Mouse (Mus musculus) hindbrain, postnatal 0 days (tissue): ENCODE data around the gene Rbpjl. TPM values are rescaled to one million over a fixed set of nuclear protein-coding genes. Genes with fewer than 3 reads are reported as not detected.

Source experiments
- ATAC-seq: fragments of 200-750 bp; cut with Nextera tagmentation; 2 replicates; pipeline ENCODE4 v1.8.0; 2017; ENCODE audit warnings: mild to moderate bottlenecking, moderate TSS enrichment, moderate library complexity
- DNase-seq: peaks from one replicate; pipeline ENCODE4 v3.0.0-alpha.2; 2015; ENCODE audit warnings: low spot score
- H3K27ac ChIP-seq: fragments of 300-500 bp; sonication (generic); 2 replicates; pipeline ENCODE4 v1.5.1; 2014; ENCODE audit warnings: mild to moderate bottlenecking
- H3K27me3 ChIP-seq: fragments of 300-500 bp; sonication (generic); 2 replicates; pipeline ENCODE4 v1.6.1; 2014; ENCODE audit warnings: low read length, mixed read lengths; ENCODE audit not compliant: insufficient read depth
- H3K36me3 ChIP-seq: fragments of 300-500 bp; sonication (generic); 2 replicates; pipeline ENCODE4 v1.6.1; 2014; ENCODE audit warnings: low read length, mixed read lengths; ENCODE audit not compliant: insufficient read depth
- H3K4me1 ChIP-seq: fragments of 300-500 bp; sonication (generic); 2 replicates; pipeline ENCODE4 v1.6.1; 2014; ENCODE audit warnings: antibody characterized with exemption, low read length, mixed read lengths; ENCODE audit not compliant: insufficient read depth
- H3K4me2 ChIP-seq: fragments of 300-500 bp; sonication (generic); 2 replicates; pipeline ENCODE4 v1.6.1; 2014; ENCODE audit warnings: low read depth, mild to moderate bottlenecking, low read length, moderate library complexity, mixed read lengths
- H3K4me3 ChIP-seq: fragments of 300-500 bp; sonication (generic); 2 replicates; pipeline ENCODE4 v1.5.1; 2014; ENCODE audit warnings: low read length
- H3K9ac ChIP-seq: fragments of 300-500 bp; sonication (generic); replicated peaks from 2 replicates; pipeline ENCODE4 v1.6.1; 2014; ENCODE audit warnings: mild to moderate bottlenecking, low read length, moderate library complexity, mixed read lengths
- H3K9me3 ChIP-seq: fragments of 300-500 bp; sonication (generic); 2 replicates; pipeline ENCODE4 v1.6.1; 2016; ENCODE audit warnings: low read length, mixed read lengths
- CTCF ChIP-seq: IDR thresholded peaks from 2 replicates; pipeline ENCODE4 v1.5.1; 2016; ENCODE audit warnings: antibody characterized with exemption, control low read depth, low read depth
- WGBS: fragments of 180-500 bp; shearing (Covaris S2); extraction: QIAGEN DNeasy Blood & Tissue Kit; methylation state at CpG from one replicate; pipeline ENCODE4 v1.1.7; 2014; 5-methylcytosine and 5-hydroxymethylcytosine counted together
- polyA plus RNA-seq: library from polyadenylated mRNA; unstranded; fragments of >200 nt; fragmentation: Nextera tagmentation; extraction: Ambion mirVana; gene quantifications from 2 replicates; pipeline ENCODE4 v1.2.1, GENCODE M21; 2015
- total RNA-seq: library from RNA; depleted of rRNA; stranded (reverse); fragments of >200 nt; gene quantifications from 2 replicates; pipeline ENCODE4 v1.2.3, GENCODE M21; 2014

Rbpjl gene
- total and polyA plus RNA-seq, 2 experiments from 2014 or later: 0.14 TPM; not detected in 1

DNA sequence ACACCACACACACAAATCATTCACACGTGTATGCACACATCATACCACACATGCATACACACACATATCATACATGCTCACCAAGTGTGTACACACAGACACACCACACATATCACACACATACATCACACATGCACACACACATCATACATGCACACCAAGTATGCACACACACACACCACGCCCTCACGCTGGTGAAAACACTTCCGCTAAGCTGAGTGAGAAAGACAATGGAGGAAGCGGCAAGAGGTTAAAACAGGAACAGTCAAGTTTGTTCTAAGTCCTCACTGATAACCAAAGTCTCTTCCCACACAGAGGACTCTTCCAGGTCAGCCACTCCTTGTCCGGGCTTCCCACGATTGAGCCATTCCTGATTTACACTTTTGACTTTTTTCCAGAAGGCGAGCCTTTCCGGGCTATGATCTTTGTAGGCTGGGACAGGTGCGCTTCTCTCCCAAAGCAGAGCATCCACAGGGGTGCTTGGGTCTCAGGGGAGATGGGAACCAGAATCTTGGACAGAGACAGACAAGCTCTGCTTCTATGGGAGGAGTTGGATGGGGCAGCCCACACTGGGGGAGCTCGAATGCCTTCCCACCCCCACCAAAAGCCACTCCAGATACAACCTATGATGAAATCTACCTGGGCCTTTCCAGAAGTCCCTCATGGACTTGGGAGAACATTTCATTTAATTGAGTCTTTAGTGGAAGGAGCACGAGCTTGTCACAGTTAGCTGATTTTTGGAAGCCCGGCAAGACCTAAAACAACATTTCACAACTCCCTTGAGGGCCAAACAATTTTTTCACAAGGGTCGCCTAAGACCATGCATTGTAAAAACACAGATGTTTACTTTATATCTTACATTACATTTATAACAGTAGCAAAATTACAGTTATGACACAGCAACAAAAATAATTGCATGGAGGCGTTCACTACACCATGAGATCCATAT is 25.2 kb upstream of the Rbpjl start:
- Histone ChIP-seq H3K27me3 (no peaks in the 10 kb centered on the region), H3K9me3 (no peaks in the 10 kb centered on the region), H3K4me2 (no peak overlapping the region), H3K9ac (no peak overlapping the region), H3K36me3 (no peaks in the 10 kb centered on the region), H3K4me3 (no peak overlapping the region), H3K4me1 (no peaks in the 10 kb centered on the region), H3K27ac (no peak overlapping the region)
- DNase-seq (no peak), ATAC-seq (no peak)
- 92% methylated on average over 15 of the region's 15 CpGs for WGBS
- TF ChIP-seq CTCF: no peak

GRCm38 (mm10) chr2:164381726-164382125 is 21.2 kb upstream of the Rbpjl start:
- Histone ChIP-seq H3K27ac (no peak overlapping the region), H3K4me2 (no peak overlapping the region), H3K4me3 (no peak overlapping the region), H3K27me3 (no peaks in the 10 kb centered on the region), H3K4me1 (peaks cover 6% of the 10 kb centered on the region), H3K9ac (no peak overlapping the region), H3K36me3 (no peaks in the 10 kb centered on the region), H3K9me3 (no peaks in the 10 kb centered on the region)
- ATAC-seq: no peak
- no peak for DNase-seq
- peak; percentile 21; the same call in 1 of the 2 replicates for TF ChIP-seq CTCF
- whole genome bisulfite sequencing: 77% methylated on average over 8 of the region's 8 CpGs

- DNase-seq (no peak), ATAC-seq (no peak)
- no peak overlapping the region for H3K9ac ChIP-seq
- no peaks in the 10 kb centered on the region for H3K36me3 ChIP-seq
- H3K4me2 ChIP-seq: no peak overlapping the region
- 84% methylated on average over 3 of the region's 3 CpGs for WGBS
- TF ChIP-seq CTCF: no peak
- H3K27ac ChIP-seq: no peak overlapping the region
- H3K9me3 ChIP-seq: no peaks in the 10 kb centered on the region
- peaks cover 6% of the 10 kb centered on the region; the same call in 1 of the 2 replicates for H3K27me3 ChIP-seq
- H3K4me3 ChIP-seq: no peak overlapping the region
- H3K4me1 ChIP-seq: peaks cover 6% of the 10 kb centered on the region
Measured at GRCm38 (mm10) chr2:164382971-164383370, 20.0 kb upstream of the Rbpjl start.

GRCm38 (mm10) chr2:164383656-164384399 is 19.1 kb upstream of the Rbpjl start:
- no peak for ATAC-seq
- Histone ChIP-seq H3K4me2 (no peak overlapping the region), H3K9ac (no peak overlapping the region), H3K4me3 (no peak overlapping the region), H3K36me3 (no peaks in the 10 kb centered on the region), H3K9me3 (no peaks in the 10 kb centered on the region), H3K4me1 (peaks cover 6% of the 10 kb centered on the region), H3K27ac (no peak overlapping the region), H3K27me3 (peaks cover 9% of the 10 kb centered on the region; the same call in 1 of the 2 replicates)
- TF ChIP-seq CTCF: no peak
- DNase-seq: no peak
- 33% methylated on average over 11 of the region's 11 CpGs for WGBS

DNA sequence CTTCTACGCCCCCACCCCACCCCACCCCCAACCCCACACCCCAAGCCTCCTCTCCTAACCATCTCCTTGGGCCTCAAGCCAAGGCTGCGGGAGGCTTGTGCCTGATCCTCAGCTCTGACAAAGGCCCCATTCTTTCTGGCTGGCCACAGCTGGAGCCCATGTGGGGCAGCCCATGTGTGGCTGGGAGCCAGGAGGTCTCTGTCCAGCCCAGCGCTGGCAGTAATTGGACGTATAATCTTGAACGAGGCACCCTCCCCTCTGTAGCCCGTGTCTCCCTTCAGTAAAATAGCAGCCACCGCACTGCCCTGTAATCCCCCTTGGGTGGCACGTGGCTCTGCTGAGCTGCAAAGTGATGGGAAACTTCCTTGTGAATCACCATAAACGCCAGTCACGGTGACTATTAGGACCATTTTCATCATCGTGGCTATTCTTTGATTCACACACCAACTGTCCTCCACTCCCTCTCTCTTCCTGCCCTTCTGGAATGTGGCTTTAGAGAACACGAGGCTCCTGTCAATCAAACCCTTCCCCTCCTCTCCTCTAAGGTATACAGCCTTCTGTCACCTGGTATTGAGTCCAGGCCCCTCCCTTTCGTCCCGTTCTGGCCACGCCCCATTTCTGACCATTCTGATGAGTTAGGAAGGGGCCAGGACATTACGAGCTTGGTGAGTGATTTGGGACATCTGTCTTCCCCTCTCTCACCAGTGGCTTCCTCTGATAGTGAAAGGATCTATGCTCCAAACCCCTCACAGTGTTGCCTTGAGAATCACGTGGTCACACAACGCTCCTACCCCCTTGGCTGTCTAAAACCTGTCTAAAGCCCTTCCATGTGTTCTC is 16.8 kb upstream of the Rbpjl start:
- DNase-seq: peak; percentile 84
- H3K9me3 ChIP-seq: no peaks in the 10 kb centered on the region
- H3K27ac ChIP-seq: no peak overlapping the region
- peak overlapping the region; percentile 34 for H3K4me2 ChIP-seq
- WGBS: 9% methylated on average over 18 of the region's 18 CpGs
- peaks cover 9% of the 10 kb centered on the region; the same call in 1 of the 2 replicates for H3K27me3 ChIP-seq
- ATAC-seq: peak; percentile 81
- H3K4me1 ChIP-seq: peaks cover 6% of the 10 kb centered on the region
- no peak overlapping the region for H3K4me3 ChIP-seq
- TF ChIP-seq CTCF: no peak
- H3K36me3 ChIP-seq: no peaks in the 10 kb centered on the region
- no peak overlapping the region for H3K9ac ChIP-seq

DNA sequence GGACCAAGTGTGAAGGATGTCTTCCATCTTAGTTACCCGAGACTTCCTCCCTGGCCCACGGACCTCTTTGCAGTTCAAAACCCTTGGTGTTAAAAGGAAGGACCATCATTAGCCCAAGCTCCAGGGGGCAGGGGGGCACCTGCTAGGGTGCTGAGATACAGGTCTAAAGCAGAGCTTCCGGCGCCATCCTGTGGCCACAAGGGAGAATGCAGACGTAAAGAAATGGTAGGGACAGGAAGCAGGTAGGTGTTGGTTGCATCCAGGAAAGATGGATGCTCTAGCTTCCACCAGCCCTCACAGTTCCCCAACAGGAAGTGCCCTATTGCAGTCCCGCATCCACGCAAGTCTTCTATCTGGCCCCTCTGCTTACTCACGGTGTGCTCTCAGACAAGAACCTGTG is 16.0 kb upstream of the Rbpjl start:
- Histone ChIP-seq H3K27me3 (peaks cover 9% of the 10 kb centered on the region; the same call in 1 of the 2 replicates), H3K4me2 (no peak overlapping the region), H3K9me3 (no peaks in the 10 kb centered on the region), H3K36me3 (no peaks in the 10 kb centered on the region), H3K4me1 (peaks cover 6% of the 10 kb centered on the region), H3K4me3 (no peak overlapping the region), H3K9ac (no peak overlapping the region), H3K27ac (no peak overlapping the region)
- peak; percentile 84 for TF ChIP-seq CTCF
- ATAC-seq (no peak), DNase-seq (peak; percentile 72)
- 21% methylated on average over 8 of the region's 8 CpGs for WGBS
